Mouse (Mus musculus) macrophage (primary cell): ENCODE data around the gene Vmn2r23. TPM values are rescaled to one million over a fixed set of nuclear protein-coding genes. Genes with fewer than 3 reads are reported as not detected.
"Not testable (repeated sequence)": the region's sequence is repeated elsewhere in the genome, so short reads cannot be mapped to it uniquely, and the experiment has no call there.

ENCODE experiments used
- H3K27ac ChIP-seq: fragments of 350-480 bp; formaldehyde crosslinking; 2 replicates; pipeline ENCODE4 v1.9.0; 2021
- H3K36me3 ChIP-seq: fragments of 350-480 bp; formaldehyde crosslinking; 2 replicates; pipeline ENCODE4 v1.9.0; 2021; ENCODE audit errors: inconsistent target
- H3K4me3 ChIP-seq: fragments of 350-480 bp; formaldehyde crosslinking; 2 replicates; pipeline ENCODE4 v1.9.0; 2021; ENCODE audit errors: inconsistent target
- H3K79me2 ChIP-seq: fragments of 350-480 bp; formaldehyde crosslinking; 2 replicates; pipeline ENCODE4 v1.9.0; 2021; ENCODE audit errors: inconsistent target
- WGBS: methylation state at CpG from one replicate; pipeline ENCODE4 v1.1.7; 2026; ENCODE audit warnings: inconsistent platforms; ENCODE audit not compliant: missing documents; 5-methylcytosine and 5-hydroxymethylcytosine counted together
- polyA plus RNA-seq: library from polyadenylated mRNA; stranded (reverse); fragments of 250-400 nt; gene quantifications from 3 replicates; pipeline ENCODE4 v1.2.4, GENCODE M21; 2018; ENCODE audit warnings: inconsistent platforms
- total RNA-seq, 78 experiments: library from RNA; depleted of rRNA; stranded (reverse); fragments of 250-400 nt; gene quantifications; 1 replicate in 9 of 78; 2 replicates in 24 of 78; 3 replicates in 43 of 78; 4 replicates in 2 of 78; pipeline ENCODE4 v1.2.4; 2018; ENCODE audit warnings: inconsistent platforms in 56 of 78

The Vmn2r23 gene
- not detected for total RNA-seq (2018; cell fraction: chromatin; rRNA removed)
- total RNA-seq (2018; cell fraction: cytosol; rRNA removed): not detected
- total RNA-seq (2018; cell fraction: nucleus; rRNA removed): not detected
- not detected in 3 replicates for polyA plus RNA-seq

- H3K4me3 ChIP-seq: no peak within 1 kb of the TSS
- no peaks in the 10 kb centered on the region for H3K79me2 ChIP-seq
- no peak within 1 kb of the TSS for H3K27ac ChIP-seq
- H3K36me3 ChIP-seq: no peaks in the 10 kb centered on the region
- WGBS: no CpG with 5 or more reads among the region's 1 CpGs
Measured at GRCm38 (mm10) chr6:123702370-123702769, at the start of gene Vmn2r23. TSS of gene Vmn2r23 (plus strand) at chr6:123702670.

DNA sequence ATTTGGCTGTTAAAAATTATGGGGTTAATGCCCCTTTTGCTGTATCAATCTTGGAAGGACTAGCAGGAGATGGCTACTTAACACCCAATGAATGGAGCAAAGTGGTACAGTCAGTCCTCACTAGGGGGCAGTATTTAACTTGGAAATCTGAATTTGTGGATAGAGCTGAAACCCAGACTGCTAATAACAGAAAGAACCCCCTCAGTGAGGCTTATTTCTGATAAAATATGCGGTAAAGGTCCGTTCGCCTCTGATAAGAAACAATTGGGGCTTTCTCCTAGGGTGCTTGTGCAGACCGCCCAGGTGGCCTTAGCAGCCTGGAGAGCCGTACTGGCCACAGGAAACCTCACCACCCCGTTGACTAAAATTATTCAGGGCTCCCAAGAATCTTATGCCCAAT, 45.4 kb upstream of the Vmn2r23 start:
- Histone ChIP-seq H3K27ac (no peak overlapping the region), H3K4me3 (no peak overlapping the region), H3K36me3 (no peaks in the 10 kb centered on the region), H3K79me2 (no peaks in the 10 kb centered on the region)
- 49% methylated on average over 6 of the region's 6 CpGs for WGBS

- WGBS: 88% methylated on average over 1 of the region's 1 CpGs
- not testable (repeated sequence) for H3K4me3 ChIP-seq, H3K79me2 ChIP-seq, H3K27ac ChIP-seq, H3K36me3 ChIP-seq
Measured at GRCm38 (mm10) chr6:123696639-123697038, 5.8 kb upstream of the Vmn2r23 start.

DNA sequence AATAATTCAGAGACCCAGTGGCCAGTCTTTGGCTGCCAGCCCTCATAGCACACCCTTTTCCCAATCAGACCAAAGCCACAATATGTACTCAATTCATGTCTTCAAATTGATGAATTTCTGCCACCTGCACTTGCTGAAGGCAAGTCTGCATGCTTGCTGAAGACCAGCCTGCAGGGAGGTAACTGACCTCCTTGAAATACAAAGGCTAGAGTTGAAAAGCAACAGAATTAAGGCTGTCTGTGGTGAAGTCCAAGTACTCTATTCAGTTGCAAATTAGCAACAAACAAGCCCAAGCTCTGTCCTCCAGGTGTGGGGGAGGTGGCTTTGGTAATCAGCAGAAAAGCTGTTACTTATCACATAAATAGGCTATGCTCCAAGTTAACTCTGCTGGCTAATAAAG, 5.3 kb upstream of the Vmn2r23 start:
- Histone ChIP-seq H3K79me2 (no peaks in the 10 kb centered on the region), H3K4me3 (no peak overlapping the region), H3K36me3 (no peaks in the 10 kb centered on the region), H3K27ac (no peak overlapping the region)

GRCm38 (mm10) chr6:123770031-123770430, 67.6 kb downstream of the Vmn2r23 start:
- Histone ChIP-seq H3K36me3 (no peaks in the 10 kb centered on the region), H3K4me3 (no peak overlapping the region), H3K27ac (no peak overlapping the region), H3K79me2 (no peaks in the 10 kb centered on the region)
- 85% methylated on average over 3 of the region's 3 CpGs for WGBS

DNA sequence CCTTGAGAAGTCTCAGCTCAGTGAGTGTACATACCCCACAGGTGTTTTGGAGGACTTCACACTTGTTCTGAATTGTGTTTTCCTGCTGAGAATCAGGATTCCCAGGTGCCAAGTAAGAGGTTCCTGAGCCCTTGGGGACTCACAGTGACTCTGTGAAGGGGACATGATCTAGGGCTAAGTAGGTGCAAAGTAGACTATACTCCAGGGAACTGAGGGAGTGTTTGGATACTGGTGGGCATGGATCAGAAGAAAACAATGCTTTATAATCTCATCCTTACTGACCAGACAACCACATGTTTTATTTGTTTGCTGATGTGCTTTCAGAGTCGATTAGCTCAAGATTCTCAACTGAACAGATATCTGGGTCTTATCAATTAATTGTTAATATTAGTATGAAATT, 76.1 kb downstream of the Vmn2r23 start, which contains the start of gene Vmn2r24:
Gene Vmn2r24, plus strand, starts transcription at position 301 of the 400 bp plus-strand sequence.
- WGBS: 78% methylated on average over 1 of the region's 1 CpGs
- no peaks in the 10 kb centered on the region for H3K79me2 ChIP-seq
- H3K27ac ChIP-seq: no peak within 1 kb of the TSS

GRCm38 (mm10) chr6:123784857-123785256, 82.4 kb downstream of the Vmn2r23 start:
- 76% methylated on average over 2 of the region's 2 CpGs for WGBS
- Histone ChIP-seq H3K4me3 (no peak overlapping the region), H3K27ac (no peak overlapping the region), H3K36me3 (no peaks in the 10 kb centered on the region), H3K79me2 (no peaks in the 10 kb centered on the region)

More for the DNA sequence above, 76.1 kb downstream of the Vmn2r23 start, which contains the start of gene Vmn2r24:
- H3K4me3 ChIP-seq: no peak within 1 kb of the TSS
- H3K36me3 ChIP-seq: no peaks in the 10 kb centered on the region

DNA sequence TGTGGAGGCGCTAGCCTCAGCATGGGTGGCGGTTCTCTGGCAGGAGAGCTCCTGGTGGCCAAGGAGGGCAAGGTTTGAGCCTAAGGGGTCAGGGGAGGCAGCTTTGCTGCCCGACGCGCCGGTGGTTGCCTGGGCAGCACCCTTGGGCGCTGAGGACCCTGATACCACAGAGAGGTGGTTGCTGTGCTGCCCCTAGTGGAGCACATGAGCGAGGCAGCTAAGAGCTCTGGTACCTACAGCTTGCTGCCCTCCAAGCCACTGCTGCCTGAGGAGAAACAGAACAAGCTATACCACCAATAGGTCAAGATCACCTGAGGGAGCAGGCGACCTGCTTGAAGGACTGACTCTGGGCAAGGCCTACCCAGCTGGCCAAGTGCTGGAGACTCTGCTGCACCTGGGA, 91.3 kb downstream of the Vmn2r23 start:
- Histone ChIP-seq H3K79me2 (no peaks in the 10 kb centered on the region), H3K36me3 (no peaks in the 10 kb centered on the region), H3K4me3 (no peak overlapping the region), H3K27ac (no peak overlapping the region)
- WGBS: 45% methylated on average over 9 of the region's 9 CpGs

Other genes starting within 250 kb of the Vmn2r23 start
- gene Vmn2r21, start 169.3 kb upstream of the Vmn2r23 start, polyA plus RNA-seq: not detected in 3 replicates
- not detected in 3 replicates for gene Vmn2r22, start 51.9 kb upstream of the Vmn2r23 start, polyA plus RNA-seq
- gene Vmn2r24, start 76.2 kb downstream of the Vmn2r23 start, polyA plus RNA-seq: not detected in 3 replicates
- gene Vmn2r25, start 150.8 kb downstream of the Vmn2r23 start, polyA plus RNA-seq: not detected in 3 replicates